Mouse (Mus musculus): ENCODE results near the gene Mettl24. TPM values are rescaled to one million over a fixed set of nuclear protein-coding genes. Genes with fewer than 3 reads are reported as not detected.

Gene Mettl24
- polyA plus RNA-seq, 1 experiment from 2014 or later = 3.2 TPM

DNA sequence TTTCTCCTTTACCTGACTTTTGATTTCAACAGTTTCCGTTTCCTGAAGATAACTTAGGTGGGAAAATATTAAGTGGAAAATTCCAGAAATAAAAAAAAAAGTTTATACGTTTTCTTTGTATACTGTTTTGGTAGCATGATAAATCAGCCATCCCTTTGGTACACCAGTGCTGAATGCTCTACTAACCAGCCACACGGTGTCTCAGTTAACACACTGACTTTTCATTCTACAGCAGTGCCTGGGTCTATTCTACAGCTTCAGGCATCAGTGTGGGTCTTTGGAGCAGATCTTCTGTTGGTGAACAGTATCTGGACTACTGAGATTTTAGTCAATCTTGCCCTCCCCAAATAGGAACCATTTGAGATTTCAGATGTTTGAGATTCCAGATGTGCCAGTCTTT is 4.6 kb upstream of the Mettl24 start:
- Histone ChIP-seq H3K9ac (ENCODE audit: low read depth, low read length) (no peak overlapping the region), H3K27me3 (replicated peaks; ENCODE audit: control insufficient read depth, insufficient read depth, low read length) (no peaks in the 10 kb centered on the region), H3K27ac (ENCODE audit: low read length) (no peak overlapping the region), H3K4me1 (ENCODE audit: control insufficient read depth, insufficient read depth, low read length) (peaks cover 9% of the 10 kb centered on the region), H3K4me3 (ENCODE audit: low read length) (no peak overlapping the region), H3K4me2 (ENCODE audit: low read depth, low read length) (no peak overlapping the region), H3K9me3 (ENCODE audit: control insufficient read depth, low read length) (no peaks in the 10 kb centered on the region), H3K36me3 (ENCODE audit: control insufficient read depth, insufficient read depth, low read length) (no peaks in the 10 kb centered on the region)
- 71% methylated on average over 3 of the region's 3 CpGs for WGBS
- ATAC-seq = no peak

DNA sequence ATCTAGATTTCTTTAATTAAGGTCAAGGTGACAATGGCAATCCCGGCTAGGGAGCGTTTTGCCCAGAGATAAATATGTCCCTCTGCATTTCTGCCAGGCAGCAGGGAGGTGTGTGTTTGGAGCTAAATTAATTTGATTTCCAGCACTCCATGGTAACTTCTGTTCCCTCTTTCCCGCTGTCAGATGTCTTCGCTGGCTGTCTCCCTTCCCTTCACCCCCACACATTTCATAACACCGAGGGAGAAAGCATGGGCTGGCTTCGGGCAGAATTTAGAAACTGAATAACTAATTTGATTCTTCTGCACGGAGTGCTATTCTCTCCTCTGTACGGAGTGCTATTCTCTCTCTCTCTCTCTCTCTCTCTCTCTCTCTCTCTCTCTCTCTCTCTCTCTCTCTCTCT is 612 bp upstream of the Mettl24 start:
- Histone ChIP-seq H3K27me3 (replicated peaks; ENCODE audit: control insufficient read depth, insufficient read depth, low read length) (no peaks in the 10 kb centered on the region), H3K4me2 (ENCODE audit: low read depth, low read length) (peak overlapping the region; percentile 99; the same call in 1 of the 2 replicates), H3K4me3 (ENCODE audit: low read length) (0 out of 2 replicates have a peak overlapping the region, but pooled peaks have one; percentile 71), H3K27ac (ENCODE audit: low read length) (no peak overlapping the region), H3K36me3 (ENCODE audit: control insufficient read depth, insufficient read depth, low read length) (no peaks in the 10 kb centered on the region), H3K9ac (ENCODE audit: low read depth, low read length) (peak overlapping the region; percentile 92; the same call in 1 of the 2 replicates), H3K9me3 (ENCODE audit: control insufficient read depth, low read length) (no peaks in the 10 kb centered on the region), H3K4me1 (ENCODE audit: control insufficient read depth, insufficient read depth, low read length) (no peaks in the 10 kb centered on the region)
- no peak for ATAC-seq
- WGBS = 30% methylated on average over 8 of the region's 8 CpGs

DNA sequence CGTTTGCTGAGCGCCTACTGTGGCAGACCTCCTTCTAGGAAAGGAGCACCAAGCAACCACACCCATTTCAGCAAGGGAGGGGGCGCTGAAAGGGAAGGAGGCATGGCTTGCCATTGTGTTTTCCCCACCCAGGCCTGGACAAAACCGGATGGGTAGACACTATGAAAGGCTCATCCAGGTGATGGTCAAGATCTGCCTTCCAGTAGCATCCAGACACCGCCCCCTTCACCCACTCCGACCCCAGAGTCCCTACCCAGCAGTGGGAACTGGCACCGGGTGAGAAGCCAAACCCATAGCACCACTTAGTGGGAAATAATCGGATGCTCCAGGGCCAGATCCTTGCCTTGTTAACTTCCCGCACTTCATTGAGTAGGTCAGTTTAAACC is 779 bp downstream of the Mettl24 start:
- Histone ChIP-seq H3K9me3 (ENCODE audit: control insufficient read depth, low read length) (no peaks in the 10 kb centered on the region), H3K27me3 (replicated peaks; ENCODE audit: control insufficient read depth, insufficient read depth, low read length) (no peaks in the 10 kb centered on the region), H3K4me2 (ENCODE audit: low read depth, low read length) (peak overlapping the region; percentile 99), H3K4me1 (ENCODE audit: control insufficient read depth, insufficient read depth, low read length) (no peaks in the 10 kb centered on the region), H3K9ac (ENCODE audit: low read depth, low read length) (no peak overlapping the region; the same call in 1 of the 2 replicates), H3K4me3 (ENCODE audit: low read length) (peak overlapping the region; percentile 71; the same call in 1 of the 2 replicates), H3K36me3 (ENCODE audit: control insufficient read depth, insufficient read depth, low read length) (no peaks in the 10 kb centered on the region), H3K27ac (ENCODE audit: low read length) (no peak overlapping the region; the same call in 1 of the 2 replicates)
- WGBS = 58% methylated on average over 9 of the region's 9 CpGs
- no peak; the same call in 1 of the 2 replicates for ATAC-seq

DNA sequence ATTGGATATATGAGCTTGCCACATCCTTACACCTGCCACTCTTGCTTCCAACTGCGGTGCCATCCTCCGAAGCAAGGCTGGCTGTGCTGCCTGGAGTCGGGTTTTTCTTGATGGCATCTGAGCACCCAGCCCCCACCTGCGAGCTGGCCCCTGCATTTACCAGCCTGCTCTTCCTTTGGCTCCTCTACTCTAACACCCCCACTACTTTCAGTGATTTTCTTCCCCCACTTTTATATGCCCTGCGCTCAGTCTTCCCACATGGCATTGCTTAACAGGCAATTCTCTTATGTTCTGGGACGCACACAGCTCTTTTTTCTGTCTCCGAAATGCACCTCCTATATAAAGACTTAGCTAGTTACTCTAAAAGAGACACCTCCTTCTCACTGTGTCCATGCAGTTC is 1.2 kb downstream of the Mettl24 start:
- no peak overlapping the region for H3K4me3 ChIP-seq (ENCODE audit: low read length)
- no peak overlapping the region for H3K9ac ChIP-seq (ENCODE audit: low read depth, low read length)
- no peaks in the 10 kb centered on the region for H3K4me1 ChIP-seq (ENCODE audit: control insufficient read depth, insufficient read depth, low read length)
- WGBS = 89% methylated on average over 7 of the region's 7 CpGs
- H3K27me3 ChIP-seq (replicated peaks; ENCODE audit: control insufficient read depth, insufficient read depth, low read length) = no peaks in the 10 kb centered on the region
- H3K4me2 ChIP-seq (ENCODE audit: low read depth, low read length) = no peak overlapping the region
- no peak overlapping the region for H3K27ac ChIP-seq (ENCODE audit: low read length)
- no peaks in the 10 kb centered on the region for H3K36me3 ChIP-seq (ENCODE audit: control insufficient read depth, insufficient read depth, low read length)
- no peaks in the 10 kb centered on the region for H3K9me3 ChIP-seq (ENCODE audit: control insufficient read depth, low read length)
- ATAC-seq = no peak

DNA sequence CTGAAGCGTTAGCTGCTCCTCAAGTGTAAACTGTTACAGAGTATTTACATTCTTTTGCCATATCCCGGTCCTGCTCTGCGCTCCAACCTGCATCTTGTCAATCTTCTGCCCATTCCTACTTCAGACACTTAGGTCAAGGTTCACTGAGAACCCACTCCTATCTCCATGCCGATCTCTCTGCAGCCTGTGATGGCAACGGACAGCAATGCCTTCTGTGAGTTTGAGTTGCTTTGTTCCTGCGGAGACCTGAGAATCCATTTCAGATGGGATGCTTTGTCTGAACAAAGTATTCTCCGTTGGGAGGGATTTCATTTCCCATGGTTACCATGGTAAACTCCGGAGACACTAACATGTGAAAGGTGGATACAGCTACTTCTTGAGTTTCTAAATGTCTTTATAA is 2.6 kb downstream of the Mettl24 start:
- no peak overlapping the region for H3K27ac ChIP-seq (ENCODE audit: low read length)
- no peaks in the 10 kb centered on the region for H3K27me3 ChIP-seq (replicated peaks; ENCODE audit: control insufficient read depth, insufficient read depth, low read length)
- ATAC-seq = no peak
- H3K4me1 ChIP-seq (ENCODE audit: control insufficient read depth, insufficient read depth, low read length) = no peaks in the 10 kb centered on the region
- no peaks in the 10 kb centered on the region for H3K9me3 ChIP-seq (ENCODE audit: control insufficient read depth, low read length)
- H3K9ac ChIP-seq (ENCODE audit: low read depth, low read length) = no peak overlapping the region
- 31% methylated on average over 8 of the region's 8 CpGs for WGBS
- H3K4me3 ChIP-seq (ENCODE audit: low read length) = no peak overlapping the region
- H3K4me2 ChIP-seq (ENCODE audit: low read depth, low read length) = no peak overlapping the region
- H3K36me3 ChIP-seq (ENCODE audit: control insufficient read depth, insufficient read depth, low read length) = no peaks in the 10 kb centered on the region

DNA sequence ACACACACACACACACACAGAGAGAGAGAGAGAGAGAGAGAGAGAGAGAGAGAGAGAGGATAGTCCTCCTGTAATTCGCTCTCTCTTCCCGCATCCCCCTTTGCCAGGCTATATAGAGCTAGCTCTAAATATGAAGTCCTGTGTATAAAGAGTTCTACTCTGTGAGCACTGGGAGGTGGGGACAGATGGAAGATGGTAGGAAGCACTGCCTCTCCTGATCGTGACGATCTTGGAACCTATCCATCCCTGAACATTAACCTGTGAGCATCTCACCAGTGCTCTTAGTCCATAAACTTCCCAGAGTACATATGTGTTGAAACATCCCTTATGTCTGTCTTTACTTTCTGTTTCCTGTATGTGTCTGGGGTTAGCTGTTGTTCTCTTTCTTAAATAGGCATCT is 3.9 kb downstream of the Mettl24 start:
- Histone ChIP-seq H3K36me3 (ENCODE audit: control insufficient read depth, insufficient read depth, low read length) (no peaks in the 10 kb centered on the region), H3K27me3 (replicated peaks; ENCODE audit: control insufficient read depth, insufficient read depth, low read length) (no peaks in the 10 kb centered on the region), H3K4me2 (ENCODE audit: low read depth, low read length) (no peak overlapping the region), H3K9me3 (ENCODE audit: control insufficient read depth, low read length) (no peaks in the 10 kb centered on the region), H3K9ac (ENCODE audit: low read depth, low read length) (no peak overlapping the region), H3K4me1 (ENCODE audit: control insufficient read depth, insufficient read depth, low read length) (no peaks in the 10 kb centered on the region), H3K27ac (ENCODE audit: low read length) (no peak overlapping the region), H3K4me3 (ENCODE audit: low read length) (no peak overlapping the region)
- WGBS = 82% methylated on average over 4 of the region's 4 CpGs
- ATAC-seq = no peak

DNA sequence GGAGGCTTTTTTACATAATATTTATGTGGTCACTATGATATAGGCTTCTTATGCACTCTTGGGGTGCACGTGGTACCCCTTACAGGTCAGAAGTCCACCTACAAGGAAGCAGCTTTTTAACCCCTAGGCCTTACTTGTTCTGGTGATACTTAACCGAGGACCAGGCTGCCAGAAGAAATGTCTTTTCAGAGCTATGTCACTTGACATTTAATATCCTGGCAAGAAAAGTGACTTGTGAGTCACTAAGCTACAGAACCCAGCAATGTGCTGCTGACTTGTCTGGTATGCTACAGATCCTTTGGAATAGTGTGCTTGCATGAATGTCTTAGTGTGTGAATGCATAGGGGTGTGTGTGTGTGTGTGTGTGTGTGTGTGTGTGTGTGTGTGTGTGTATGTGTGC is 4.3 kb downstream of the Mettl24 start:
- H3K9ac ChIP-seq (ENCODE audit: low read depth, low read length) = no peak overlapping the region
- no peak overlapping the region for H3K4me2 ChIP-seq (ENCODE audit: low read depth, low read length)
- H3K4me3 ChIP-seq (ENCODE audit: low read length) = no peak overlapping the region
- no peaks in the 10 kb centered on the region for H3K9me3 ChIP-seq (ENCODE audit: control insufficient read depth, low read length)
- H3K27me3 ChIP-seq (replicated peaks; ENCODE audit: control insufficient read depth, insufficient read depth, low read length) = no peaks in the 10 kb centered on the region
- H3K27ac ChIP-seq (ENCODE audit: low read length) = no peak overlapping the region
- WGBS = 75% methylated on average over 2 of the region's 2 CpGs
- no peaks in the 10 kb centered on the region for H3K36me3 ChIP-seq (ENCODE audit: control insufficient read depth, insufficient read depth, low read length)
- ATAC-seq = no peak
- H3K4me1 ChIP-seq (ENCODE audit: control insufficient read depth, insufficient read depth, low read length) = no peaks in the 10 kb centered on the region

DNA sequence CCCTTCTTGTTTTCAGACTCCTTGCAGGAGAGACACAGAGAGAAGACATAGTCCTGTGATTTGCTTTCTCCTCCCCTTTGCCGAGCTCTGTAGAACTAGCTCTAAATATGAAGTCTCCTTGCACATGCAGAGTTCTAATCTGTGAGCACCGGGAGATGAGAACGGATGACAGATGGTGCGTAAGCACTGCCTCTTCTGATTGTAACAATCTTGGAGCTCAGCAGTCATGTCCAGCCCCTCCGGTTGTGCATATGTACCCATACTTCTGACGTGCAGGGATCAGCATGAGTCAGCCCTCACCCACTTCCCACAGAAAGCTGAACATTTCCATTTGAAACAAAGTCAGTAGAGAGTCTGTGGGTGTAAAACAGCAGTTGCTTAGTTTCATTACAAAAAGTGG is 5.2 kb downstream of the Mettl24 start:
- no peaks in the 10 kb centered on the region for H3K27me3 ChIP-seq (replicated peaks; ENCODE audit: control insufficient read depth, insufficient read depth, low read length)
- no peaks in the 10 kb centered on the region for H3K36me3 ChIP-seq (ENCODE audit: control insufficient read depth, insufficient read depth, low read length)
- ATAC-seq = no peak
- H3K4me2 ChIP-seq (ENCODE audit: low read depth, low read length) = no peak overlapping the region
- no peak overlapping the region for H3K27ac ChIP-seq (ENCODE audit: low read length)
- 81% methylated on average over 6 of the region's 6 CpGs for WGBS
- H3K9ac ChIP-seq (ENCODE audit: low read depth, low read length) = no peak overlapping the region
- no peaks in the 10 kb centered on the region for H3K4me1 ChIP-seq (ENCODE audit: control insufficient read depth, insufficient read depth, low read length)
- H3K4me3 ChIP-seq (ENCODE audit: low read length) = no peak overlapping the region
- H3K9me3 ChIP-seq (ENCODE audit: control insufficient read depth, low read length) = no peaks in the 10 kb centered on the region

DNA sequence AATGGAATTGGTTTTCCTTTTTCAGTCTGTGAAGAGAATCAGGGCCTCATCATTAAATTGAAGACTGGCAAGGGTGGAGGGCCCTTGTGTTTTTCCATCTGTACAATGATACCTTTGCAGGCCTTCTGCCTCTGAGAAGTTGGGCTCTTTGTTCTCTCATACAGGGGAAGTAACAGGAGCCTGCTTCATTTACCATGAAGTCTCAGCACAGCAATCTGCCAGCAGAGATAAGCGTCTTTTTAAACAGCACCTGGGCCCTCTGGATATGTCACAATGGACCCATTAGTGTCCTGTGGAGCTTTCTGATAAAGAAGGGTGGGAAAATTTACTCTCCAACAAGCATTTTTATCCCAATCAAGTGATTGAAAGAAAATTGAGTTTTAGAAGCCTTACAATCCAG is 5.8 kb downstream of the Mettl24 start:
- H3K4me1 ChIP-seq (ENCODE audit: control insufficient read depth, insufficient read depth, low read length) = no peaks in the 10 kb centered on the region
- no peak overlapping the region for H3K4me3 ChIP-seq (ENCODE audit: low read length)
- 57% methylated on average over 1 of the region's 1 CpGs for WGBS
- no peaks in the 10 kb centered on the region for H3K27me3 ChIP-seq (replicated peaks; ENCODE audit: control insufficient read depth, insufficient read depth, low read length)
- H3K9me3 ChIP-seq (ENCODE audit: control insufficient read depth, low read length) = no peaks in the 10 kb centered on the region
- no peak for ATAC-seq
- no peak overlapping the region for H3K9ac ChIP-seq (ENCODE audit: low read depth, low read length)
- no peak overlapping the region for H3K4me2 ChIP-seq (ENCODE audit: low read depth, low read length)
- H3K36me3 ChIP-seq (ENCODE audit: control insufficient read depth, insufficient read depth, low read length) = no peaks in the 10 kb centered on the region
- no peak overlapping the region for H3K27ac ChIP-seq (ENCODE audit: low read length)

DNA sequence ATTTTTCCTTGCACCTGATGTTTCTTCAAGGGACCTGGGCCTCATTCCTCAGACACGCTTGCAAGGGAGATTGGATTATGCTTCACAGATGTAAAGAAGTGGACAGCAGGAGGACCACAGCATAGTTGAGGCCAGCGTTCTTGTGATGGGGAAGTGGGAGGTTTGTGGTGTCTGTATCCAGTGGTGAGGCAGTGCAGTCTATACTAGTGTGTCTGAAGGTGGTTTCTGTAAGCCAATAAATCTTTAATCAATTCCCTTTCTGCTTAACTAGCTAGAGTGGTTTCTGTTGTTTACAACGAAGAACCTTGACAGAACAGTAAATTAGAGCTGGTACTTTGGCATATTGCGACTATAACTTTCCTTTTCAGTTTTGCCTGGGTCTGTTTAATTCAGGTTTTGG is 15.6 kb downstream of the Mettl24 start:
- WGBS = 57% methylated on average over 4 of the region's 4 CpGs
- H3K4me1 ChIP-seq (ENCODE audit: control insufficient read depth, insufficient read depth, low read length) = no peaks in the 10 kb centered on the region
- H3K4me2 ChIP-seq (ENCODE audit: low read depth, low read length) = no peak overlapping the region
- no peak overlapping the region for H3K4me3 ChIP-seq (ENCODE audit: low read length)
- no peaks in the 10 kb centered on the region for H3K9me3 ChIP-seq (ENCODE audit: control insufficient read depth, low read length)
- H3K36me3 ChIP-seq (ENCODE audit: control insufficient read depth, insufficient read depth, low read length) = no peaks in the 10 kb centered on the region
- no peaks in the 10 kb centered on the region for H3K27me3 ChIP-seq (replicated peaks; ENCODE audit: control insufficient read depth, insufficient read depth, low read length)
- no peak overlapping the region for H3K9ac ChIP-seq (ENCODE audit: low read depth, low read length)
- H3K27ac ChIP-seq (ENCODE audit: low read length) = no peak overlapping the region
- ATAC-seq = no peak
